Mouse (Mus musculus) thymus, adult 2 months (tissue): ENCODE measurements around the gene Smagp. TPM values are rescaled to one million over a fixed set of nuclear protein-coding genes. Genes with fewer than 3 reads are reported as not detected.

Experiments used
- DNase-seq: peaks from one replicate; pipeline ENCODE4 v3.0.0; 2021
- H3K27ac ChIP-seq: fragments of 200-500 bp; 2 replicates; pipeline ENCODE4 v1.5.1; 2012; ENCODE audit warnings: low read length, control low read depth; ENCODE audit not compliant: control insufficient read depth, insufficient read depth
- H3K27me3 ChIP-seq: fragments of 200-500 bp; 2 replicates; pipeline ENCODE4 v1.6.1; 2012; ENCODE audit warnings: mild to moderate bottlenecking, low read length, moderate library complexity, mixed read lengths; ENCODE audit not compliant: control insufficient read depth, insufficient read depth
- H3K36me3 ChIP-seq: fragments of 200-500 bp; 2 replicates; pipeline ENCODE4 v1.6.1; 2012; ENCODE audit warnings: mild to moderate bottlenecking, low read length, moderate library complexity; ENCODE audit not compliant: control insufficient read depth, insufficient read depth
- H3K4me1 ChIP-seq: fragments of 200-500 bp; replicated peaks from 2 replicates; pipeline ENCODE4 v1.6.1; 2012; ENCODE audit warnings: low read length; ENCODE audit not compliant: control insufficient read depth, insufficient read depth
- H3K4me3 ChIP-seq: fragments of 200-500 bp; 2 replicates; pipeline ENCODE4 v1.5.1; 2012; ENCODE audit warnings: mild to moderate bottlenecking, low read length, control low read depth, moderate library complexity; ENCODE audit not compliant: control insufficient read depth, insufficient read depth
- CTCF ChIP-seq: fragments of 200-500 bp; IDR thresholded peaks from 2 replicates; pipeline ENCODE4 v1.5.1; 2012; ENCODE audit warnings: mild to moderate bottlenecking, control low read depth, low read length, moderate library complexity, borderline replicate concordance; ENCODE audit not compliant: control insufficient read depth, poor library complexity, insufficient read depth; ENCODE audit errors: extremely low read depth
- POLR2A ChIP-seq: fragments of 200-500 bp; IDR thresholded peaks from 2 replicates; pipeline ENCODE4 v1.6.1; 2012; ENCODE audit warnings: mild to moderate bottlenecking, low read length, control low read depth, moderate library complexity; ENCODE audit not compliant: control insufficient read depth, poor library complexity, insufficient read depth; ENCODE audit errors: extremely low read depth
- WGBS: fragments of 180-500 bp; shearing (Covaris S2); methylation state at CpG from one replicate; pipeline ENCODE4 v1.1.7; 2018; 5-methylcytosine and 5-hydroxymethylcytosine counted together
- polyA plus RNA-seq: library from polyadenylated mRNA; depleted of rRNA; stranded (reverse); fragments of >200 nt; gene quantifications from 2 replicates; pipeline ENCODE4 v1.2.3, GENCODE M21; 2012

Gene Smagp
- polyA plus RNA-seq, 1 experiment = 11.0 TPM

DNA sequence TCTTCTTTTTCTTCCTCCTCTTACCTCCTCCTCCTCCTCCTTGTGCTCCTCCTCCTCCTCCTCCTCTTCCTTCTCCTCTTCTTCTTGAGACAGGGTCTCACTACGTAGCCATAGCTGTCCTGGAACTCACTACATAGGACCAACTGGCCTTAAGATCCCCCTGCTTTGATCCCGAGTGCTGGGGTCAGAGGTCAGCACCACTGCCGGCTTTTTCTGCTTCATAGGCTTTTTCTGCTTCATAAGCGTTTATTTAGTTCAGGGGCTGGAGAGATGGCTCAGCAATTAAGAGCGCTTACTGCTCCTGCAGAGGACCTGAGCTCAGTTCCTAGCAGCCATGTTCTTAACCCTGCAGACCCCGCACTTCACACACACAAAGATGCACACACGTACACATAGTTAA lies 45.0 kb upstream of the Smagp start:
- Histone ChIP-seq H3K4me1 (peaks cover 13% of the 10 kb centered on the region), H3K36me3 (no peaks in the 10 kb centered on the region), H3K4me3 (no peak overlapping the region), H3K27me3 (no peaks in the 10 kb centered on the region), H3K27ac (no peak overlapping the region)
- TF ChIP-seq CTCF (no peak), POLR2A (no peak)
- DNase-seq = no peak
- 89% methylated on average over 7 of the region's 7 CpGs for WGBS

DNA sequence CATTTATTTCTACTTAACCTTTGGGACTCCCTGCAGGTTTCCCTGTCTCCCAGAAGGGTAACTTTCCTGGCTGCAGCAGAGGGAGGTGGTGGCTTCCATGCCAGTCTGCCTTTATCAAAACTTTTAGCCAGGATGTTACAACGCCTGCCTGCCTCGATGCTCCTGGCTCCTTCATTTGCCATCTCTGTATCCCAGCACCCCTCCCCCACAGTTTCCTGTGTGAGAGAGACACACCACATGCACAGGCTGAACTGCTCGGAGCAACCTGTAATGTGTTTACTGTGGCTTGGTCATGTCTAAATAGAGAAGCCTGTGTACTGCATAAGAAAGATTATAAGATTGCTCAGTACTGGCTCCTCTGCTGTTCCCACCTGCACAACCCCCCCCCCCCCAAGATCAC lies 43.6 kb upstream of the Smagp start:
- Histone ChIP-seq H3K27me3 (no peaks in the 10 kb centered on the region), H3K27ac (no peak overlapping the region), H3K4me3 (no peak overlapping the region), H3K36me3 (no peaks in the 10 kb centered on the region), H3K4me1 (peaks cover 13% of the 10 kb centered on the region)
- WGBS = 32% methylated on average over 3 of the region's 3 CpGs
- DNase-seq = no peak
- TF ChIP-seq CTCF (no peak), POLR2A (no peak)

DNA sequence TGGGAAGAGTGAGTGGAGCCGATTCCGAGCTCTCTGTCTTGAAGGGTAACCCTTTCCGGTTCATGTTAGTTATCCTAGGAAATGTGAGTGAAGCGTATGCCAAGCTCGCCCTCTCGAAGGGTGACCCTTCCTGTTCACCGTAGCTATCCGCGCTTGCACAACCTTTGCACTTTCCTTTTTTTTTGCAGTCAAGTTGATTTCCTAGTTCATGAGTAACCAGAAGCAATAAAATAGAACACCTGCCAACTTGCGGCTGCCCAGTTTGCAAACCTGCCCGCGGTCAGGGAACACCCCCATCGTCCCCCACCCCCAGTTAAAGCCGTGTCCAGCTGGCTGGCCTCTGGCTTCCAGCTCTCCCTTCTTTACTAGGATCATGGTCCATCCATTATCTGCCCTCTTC lies 42.3 kb upstream of the Smagp start:
- peaks cover 14% of the 10 kb centered on the region for H3K4me1 ChIP-seq
- H3K27ac ChIP-seq = no peak overlapping the region
- no peaks in the 10 kb centered on the region for H3K36me3 ChIP-seq
- no peak overlapping the region for H3K4me3 ChIP-seq
- DNase-seq = no peak
- 78% methylated on average over 14 of the region's 14 CpGs for WGBS
- no peaks in the 10 kb centered on the region for H3K27me3 ChIP-seq
- TF ChIP-seq POLR2A = no peak
- no peak for TF ChIP-seq CTCF

- Histone ChIP-seq H3K27ac (no peak overlapping the region), H3K4me3 (no peak overlapping the region), H3K36me3 (no peaks in the 10 kb centered on the region), H3K4me1 (peaks cover 17% of the 10 kb centered on the region), H3K27me3 (no peaks in the 10 kb centered on the region)
- no peak for TF ChIP-seq CTCF
- no peak for TF ChIP-seq POLR2A
- WGBS = 91% methylated on average over 12 of the region's 12 CpGs
- no peak for DNase-seq
Observed at GRCm38 (mm10) chr15:100678581-100678980, 41.8 kb upstream of the Smagp start.

- no peaks in the 10 kb centered on the region for H3K27me3 ChIP-seq
Observed at GRCm38 (mm10) chr15:100677675-100678074, 40.9 kb upstream of the Smagp start.

DNA sequence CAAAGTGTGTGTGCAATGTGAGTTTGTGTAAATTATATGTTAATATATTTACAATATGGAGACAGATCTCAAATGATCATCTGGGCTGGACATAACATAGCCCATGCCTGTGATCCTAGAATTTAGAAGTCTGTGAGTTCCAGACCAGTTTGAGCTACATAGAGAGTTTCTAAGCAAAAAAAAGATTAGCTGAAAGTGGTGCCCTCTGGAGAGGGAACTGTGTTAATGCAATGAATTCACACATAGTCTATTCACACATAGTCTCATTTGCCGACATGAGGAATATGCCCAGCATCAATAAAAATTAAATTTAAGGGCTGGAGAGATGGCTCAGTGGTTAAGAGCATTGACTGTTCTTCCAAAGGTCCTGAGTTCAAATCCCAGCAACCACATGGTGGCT lies 39.8 kb upstream of the Smagp start:
- no peaks in the 10 kb centered on the region for H3K27me3 ChIP-seq
- no peak for DNase-seq
- H3K4me3 ChIP-seq = no peak overlapping the region
- WGBS = 60% methylated on average over 1 of the region's 1 CpGs
- H3K36me3 ChIP-seq = no peaks in the 10 kb centered on the region
- no peak overlapping the region for H3K27ac ChIP-seq
- H3K4me1 ChIP-seq = peaks cover 17% of the 10 kb centered on the region
- no peak for TF ChIP-seq POLR2A
- no peak for TF ChIP-seq CTCF

More at GRCm38 (mm10) chr15:100677675-100678074, 40.9 kb upstream of the Smagp start:
- Histone ChIP-seq H3K27ac (no peak overlapping the region), H3K36me3 (no peaks in the 10 kb centered on the region), H3K4me1 (peaks cover 17% of the 10 kb centered on the region), H3K4me3 (no peak overlapping the region)
- no peak for DNase-seq
- WGBS = 92% methylated on average over 8 of the region's 8 CpGs
- TF ChIP-seq POLR2A (no peak), CTCF (no peak)

- Histone ChIP-seq H3K36me3 (no peaks in the 10 kb centered on the region), H3K4me3 (no peak overlapping the region), H3K4me1 (peaks cover 9% of the 10 kb centered on the region), H3K27ac (no peak overlapping the region), H3K27me3 (no peaks in the 10 kb centered on the region)
- TF ChIP-seq CTCF = no peak
- no peak for DNase-seq
- WGBS = 66% methylated on average over 3 of the region's 3 CpGs
Observed at GRCm38 (mm10) chr15:100675486-100675885, 38.7 kb upstream of the Smagp start.
